Mouse (Mus musculus) E14TG2a.4 (cell line): ENCODE measurements at regions not wholly inside any gene's neighbourhood (a gene's known extent, or its start where the extent isn't known, plus 50 kb on each side); places are given as distances from the start of the nearest gene placed in this dataset.

ENCODE experiments used
- CTCF ChIP-seq: conservative IDR thresholded peaks from 2 replicates; pipeline ENCODE4 v1.5.1; 2014; ENCODE audit warnings: low read length
- NANOG ChIP-seq: IDR thresholded peaks from 2 replicates; pipeline ENCODE4 v1.6.1; 2014; ENCODE audit warnings: borderline replicate concordance, low read length, mixed read lengths
- POU5F1 ChIP-seq: IDR thresholded peaks from 2 replicates; pipeline ENCODE4 v1.6.1; 2014; ENCODE audit warnings: low read length, borderline replicate concordance

- no peak for TF ChIP-seq CTCF
- no peak for TF ChIP-seq NANOG
- TF ChIP-seq POU5F1 = no peak
Measured at GRCm38 (mm10) chr8:96164933-96165332, 276.6 kb upstream of the Got2 start.
